Mouse (Mus musculus): ENCODE results near the gene Tom1l2.

DNA sequence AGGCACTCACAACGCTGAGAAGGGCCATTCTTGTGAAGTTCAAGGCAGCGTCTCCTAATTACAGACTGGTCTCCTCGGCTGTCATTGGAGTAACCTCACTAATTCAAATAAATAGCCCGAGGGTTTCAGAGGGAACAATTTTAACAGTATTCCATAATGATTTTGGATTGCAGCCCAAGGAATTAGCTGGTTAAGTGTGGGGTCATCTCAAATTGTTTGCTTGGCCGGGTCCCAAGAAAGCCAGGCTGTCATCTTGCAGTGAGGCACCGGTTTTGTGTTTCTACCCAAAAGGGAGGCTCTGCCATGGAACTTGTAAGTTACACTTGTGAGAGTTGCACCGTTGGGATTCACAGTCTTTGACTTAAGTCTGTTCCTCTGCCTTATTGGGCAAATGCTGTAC lies 36.5 kb downstream of the Tom1l2 start:
- TF ChIP-seq CTCF (IDR thresholded peaks at IDR 0.05; ENCODE audit: control insufficient read depth, insufficient read depth, insufficient replicate concordance, low read depth, low read length) (no peak), POLR2A (IDR thresholded peaks at IDR 0.05; ENCODE audit: control insufficient read depth, low read depth, low read length) (no peak)

Data from testis, adult 2 months (tissue).